Mouse (Mus musculus): ENCODE measurements at regions not wholly inside any gene's neighbourhood (a gene's known extent, or its start where the extent isn't known, plus 50 kb on each side); places are given as distances from the start of the nearest gene placed in this dataset.

GRCm38 (mm10) chr15:62461398-62462051, 1383.5 kb downstream of the Gsdmc2 start:
- TF ChIP-seq POLR2A (IDR thresholded peaks at IDR 0.05; ENCODE audit: control insufficient read depth, low read depth, low read length) (no peak), CTCF (IDR thresholded peaks at IDR 0.05; ENCODE audit: control insufficient read depth, insufficient read depth, insufficient replicate concordance, low read depth, low read length) (no peak)

All from testis, adult 2 months (tissue).